Mouse (Mus musculus) retina, adult 2 months (tissue): ENCODE results near the gene C2cd6.

Experiments used
- DNase-seq: peaks from one replicate; pipeline ENCODE4 v3.0.0-alpha.2; 2012; ENCODE audit warnings: low read depth, low spot score

The C2cd6 gene

DNA sequence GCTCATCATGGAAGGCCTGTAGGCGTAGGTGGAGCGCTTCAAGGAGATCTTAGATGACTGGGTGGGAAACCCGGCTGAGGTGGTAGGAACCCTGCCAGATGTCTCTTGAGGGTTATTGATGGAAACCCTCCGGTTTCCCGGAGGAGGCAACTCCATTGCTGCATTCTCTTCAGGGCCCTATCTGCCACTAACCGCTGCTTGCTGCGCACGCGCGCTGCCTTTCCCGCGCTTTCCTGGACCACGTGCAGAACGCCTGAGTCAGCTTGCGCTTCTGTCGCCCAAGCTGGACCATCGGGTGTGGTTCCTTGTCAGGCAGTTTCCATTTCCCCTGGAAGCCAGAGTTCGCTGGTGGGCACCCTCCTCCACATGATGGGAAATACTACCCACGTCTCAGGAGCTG lies at the start of gene C2cd6:
C2cd6 (minus strand) TSS at position 196 of the 400 bp plus-strand sequence.
- no peak for DNase-seq

DNA sequence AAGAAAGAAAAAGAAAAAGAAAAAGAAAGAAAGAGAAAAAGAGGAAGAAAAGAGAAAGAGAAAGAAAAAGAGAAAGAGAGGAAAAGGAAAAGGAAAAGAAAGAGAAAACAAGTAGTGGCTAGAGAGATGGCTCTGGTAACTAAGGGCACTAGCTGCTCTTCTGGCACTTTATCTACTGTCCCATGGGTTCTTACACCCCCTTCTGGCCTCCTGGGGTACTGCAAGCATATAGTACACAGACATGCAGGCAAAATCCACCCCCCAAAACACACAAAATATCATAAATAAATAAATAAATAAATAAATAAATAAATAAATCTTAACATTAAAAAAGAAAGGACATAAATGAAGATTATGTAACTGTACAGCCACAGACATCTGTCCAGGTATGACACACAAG lies 48.1 kb upstream of the C2cd6 start:
- no peak for DNase-seq

- DNase-seq: no peak
Measured at GRCm38 (mm10) chr1:59134419-59134818, 39.7 kb upstream of the C2cd6 start.

GRCm38 (mm10) chr1:59128879-59129278 lies 34.2 kb upstream of the C2cd6 start:
- DNase-seq: no peak

DNA sequence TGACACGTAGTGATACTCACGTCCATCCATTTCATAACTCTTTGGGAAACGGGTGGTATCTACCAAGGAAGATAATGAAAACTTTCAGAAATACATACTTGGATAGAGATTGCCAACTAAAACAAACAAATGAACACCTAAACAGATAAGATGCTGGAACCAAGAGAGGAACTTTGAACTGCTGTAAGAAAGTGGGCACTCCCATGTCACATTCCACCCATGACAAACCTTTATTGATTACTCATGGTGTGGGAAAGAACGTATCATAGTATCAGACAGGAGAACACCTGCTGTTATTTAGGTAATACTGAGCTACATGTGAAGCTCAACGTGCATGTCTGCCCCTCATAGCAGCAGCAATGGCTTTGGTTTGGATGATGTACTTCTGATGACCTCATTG lies 30.9 kb upstream of the C2cd6 start:
- no peak for DNase-seq

GRCm38 (mm10) chr1:59119720-59120457 lies 25.2 kb upstream of the C2cd6 start, which contains the start of gene Tmem237:
Gene Tmem237, minus strand, starts transcription at chr1:59120408.
- peak; percentile 75 for DNase-seq

- no peak for DNase-seq
Measured at GRCm38 (mm10) chr1:59110524-59110923, 15.8 kb upstream of the C2cd6 start.

DNA sequence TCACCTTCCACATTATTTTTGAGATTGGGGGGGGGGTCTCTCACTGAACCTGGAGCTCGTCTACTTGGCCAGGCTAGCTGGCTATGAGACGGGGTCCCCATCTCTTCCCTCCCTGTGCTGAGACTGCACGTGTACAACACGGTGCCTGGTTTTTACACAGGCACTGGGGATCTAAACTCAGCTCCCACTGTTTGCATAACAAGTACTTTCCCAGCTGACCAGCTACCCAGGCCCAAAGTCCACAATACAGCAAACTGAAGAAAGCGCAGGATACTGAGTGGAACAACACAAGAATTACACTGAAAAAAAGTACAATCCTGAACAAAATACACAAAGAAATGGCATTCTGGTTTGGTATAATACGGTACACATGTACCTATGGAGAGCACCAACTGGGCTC lies 7.4 kb upstream of the C2cd6 start:
- DNase-seq: no peak

- no peak for DNase-seq
Measured at GRCm38 (mm10) chr1:59101020-59101419, 6.3 kb upstream of the C2cd6 start.

DNA sequence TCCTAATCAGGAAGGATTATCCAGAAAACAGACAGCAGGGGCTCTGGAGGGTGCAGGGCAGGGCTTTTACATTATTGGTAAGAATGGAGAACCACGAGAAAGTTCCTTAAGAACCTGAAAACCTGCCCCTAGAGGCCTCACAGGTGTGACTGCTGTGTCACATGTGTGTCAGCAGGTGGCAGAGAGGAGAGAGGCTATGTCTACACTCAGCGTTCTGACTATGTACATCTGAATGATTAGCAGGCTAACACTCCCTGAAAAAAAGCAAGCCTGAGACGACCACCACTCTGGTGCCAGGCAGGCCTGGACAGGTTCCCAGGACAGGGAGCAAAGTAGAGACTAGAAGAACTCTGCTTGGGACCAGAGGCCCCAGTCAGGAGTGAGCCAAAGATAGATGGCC lies 23.8 kb downstream of the C2cd6 start:
- DNase-seq: no peak

GRCm38 (mm10) chr1:59067976-59068375 lies 26.7 kb downstream of the C2cd6 start:
- DNase-seq: no peak

GRCm38 (mm10) chr1:59063697-59064096 lies 31.0 kb downstream of the C2cd6 start:
- DNase-seq: no peak

- no peak for DNase-seq
Measured at GRCm38 (mm10) chr1:59056955-59057354, 37.7 kb downstream of the C2cd6 start.

DNA sequence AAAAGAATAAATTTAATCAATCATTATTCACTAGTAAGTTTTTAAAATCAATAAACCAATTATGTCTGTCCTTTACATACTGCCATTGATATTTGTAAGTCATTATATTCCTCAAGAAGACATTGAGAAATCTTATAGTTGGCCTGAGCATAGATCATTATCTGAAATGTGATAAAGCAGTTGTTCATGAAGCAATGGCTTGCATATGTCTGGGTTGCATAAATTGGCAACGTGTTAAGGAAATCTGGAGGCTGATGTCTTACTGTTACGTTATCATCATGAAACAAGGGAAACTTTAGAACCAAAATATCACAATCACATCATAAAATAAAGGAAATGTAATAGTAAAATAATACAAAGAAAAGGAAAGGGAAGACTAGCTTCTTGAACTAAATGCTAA lies 43.4 kb downstream of the C2cd6 start:
- no peak for DNase-seq

DNA sequence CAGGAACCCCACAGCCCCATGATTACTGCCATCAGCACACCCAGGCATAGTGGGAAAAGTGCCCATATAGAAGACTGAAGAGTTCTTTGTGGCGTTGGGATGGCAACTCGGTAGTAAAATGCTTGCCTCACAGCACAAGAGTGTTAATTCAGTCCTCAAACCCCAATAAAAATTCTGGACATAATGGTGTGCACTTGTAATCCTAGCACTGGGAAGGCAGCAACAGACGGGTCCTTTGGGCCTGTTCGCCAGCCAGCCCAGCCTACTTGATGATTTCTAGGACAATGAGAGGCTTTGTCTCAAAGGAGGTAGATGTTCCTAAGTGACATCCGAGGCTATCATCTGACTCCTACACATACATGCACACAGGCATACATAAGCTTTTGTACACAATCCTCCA lies 57.0 kb downstream of the C2cd6 start:
- DNase-seq: no peak

DNA sequence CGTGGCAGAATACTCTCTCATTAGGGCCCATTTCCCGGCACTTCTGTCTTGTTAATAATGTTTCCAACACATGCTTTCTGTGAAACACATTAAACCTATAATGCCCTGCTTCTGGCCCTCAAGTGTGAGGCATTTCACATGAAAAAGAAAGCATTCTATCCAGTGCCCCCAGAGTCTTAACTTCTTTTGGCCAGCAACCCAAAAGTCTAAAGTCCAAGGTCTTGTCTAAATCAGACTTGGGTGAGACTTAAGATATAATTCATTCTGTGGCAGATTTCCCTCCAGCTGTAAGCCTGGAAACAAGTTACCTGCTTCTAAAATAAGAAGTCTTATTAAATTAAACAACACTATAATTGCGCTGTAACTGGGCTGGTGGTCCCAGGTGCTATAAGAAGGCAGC lies 73.1 kb downstream of the C2cd6 start:
- no peak for DNase-seq

DNA sequence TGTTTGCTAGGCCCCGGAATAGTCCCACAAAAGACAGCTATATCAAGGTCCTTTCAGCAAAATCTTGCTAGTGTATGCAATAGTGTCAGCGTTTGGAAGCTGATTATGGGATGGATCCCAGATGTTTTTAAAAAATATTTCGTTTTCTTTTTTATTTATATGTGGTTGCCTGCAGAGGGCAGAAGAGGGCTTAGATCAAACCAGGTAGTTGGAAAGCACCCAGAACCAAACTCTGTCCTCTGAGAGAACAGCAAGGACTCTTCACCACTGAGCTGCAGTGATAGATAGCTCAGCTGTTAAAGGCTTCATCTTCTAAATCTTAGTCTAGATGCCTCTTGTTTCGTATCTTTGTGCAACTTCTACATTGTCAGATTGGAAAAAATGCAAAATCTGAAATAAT lies 85.5 kb downstream of the C2cd6 start:
- no peak for DNase-seq
